Mouse (Mus musculus) forebrain, embryonic 13.5 days (tissue): ENCODE data around the gene Gria4. TPM values are rescaled to one million over a fixed set of nuclear protein-coding genes. Genes with fewer than 3 reads are reported as not detected.
"Not testable (repeated sequence)": the region's sequence is repeated elsewhere in the genome, so short reads cannot be mapped to it uniquely, and the experiment has no call there.

ENCODE experiments used
- ATAC-seq: fragments of 200-750 bp; cut with Nextera tagmentation; 2 replicates; pipeline ENCODE4 v1.8.0; 2017
- H3K27ac ChIP-seq: fragments of 300-500 bp; sonication (generic); 2 replicates; pipeline ENCODE4 v1.5.1; 2015; ENCODE audit warnings: inconsistent platforms, mild to moderate bottlenecking, moderate library complexity
- H3K27me3 ChIP-seq: fragments of 300-500 bp; sonication (generic); 2 replicates; pipeline ENCODE4 v1.6.1; 2015; ENCODE audit warnings: mild to moderate bottlenecking, inconsistent platforms
- H3K36me3 ChIP-seq: fragments of 300-500 bp; sonication (generic); 2 replicates; pipeline ENCODE4 v1.6.1; 2015; ENCODE audit warnings: mild to moderate bottlenecking, inconsistent platforms; ENCODE audit not compliant: poor library complexity, severe bottlenecking
- H3K4me1 ChIP-seq: fragments of 300-500 bp; sonication (generic); 2 replicates; pipeline ENCODE4 v1.6.1; 2015; ENCODE audit warnings: inconsistent platforms
- H3K4me2 ChIP-seq: fragments of 300-500 bp; sonication (generic); 2 replicates; pipeline ENCODE4 v1.6.1; 2015; ENCODE audit warnings: inconsistent platforms, mild to moderate bottlenecking, moderate library complexity
- H3K4me3 ChIP-seq: fragments of 300-500 bp; sonication (generic); 2 replicates; pipeline ENCODE4 v1.5.1; 2015; ENCODE audit warnings: mild to moderate bottlenecking, inconsistent platforms
- H3K9ac ChIP-seq: fragments of 300-500 bp; sonication (generic); 2 replicates; pipeline ENCODE4 v1.6.1; 2015; ENCODE audit warnings: mild to moderate bottlenecking, inconsistent platforms
- H3K9me3 ChIP-seq: fragments of 300-500 bp; sonication (generic); replicated peaks from 2 replicates; pipeline ENCODE4 v1.6.1; 2016; ENCODE audit warnings: inconsistent platforms
- WGBS: fragments of 180-500 bp; shearing (Covaris S2); methylation state at CpG from one replicate; pipeline ENCODE4 v1.1.7; 2015; 5-methylcytosine and 5-hydroxymethylcytosine counted together
- polyA plus RNA-seq: library from polyadenylated mRNA; unstranded; fragments of >200 nt; fragmentation: Nextera tagmentation; extraction: Ambion mirVana; gene quantifications from 2 replicates; pipeline ENCODE4 v1.2.1, GENCODE M21; 2015

Gria4 gene
- polyA plus RNA-seq = 13.3 and 16.3 TPM in 2 replicates

GRCm38 (mm10) chr9:4795544-4796288, at the start of gene Gria4:
Gene Gria4, minus strand, starts transcription at chr9:4796234.
- peak; percentile 97 for ATAC-seq
- peak within 1 kb of the TSS; percentile 68 for H3K4me3 ChIP-seq

GRCm38 (mm10) chr9:4810941-4811340, 14.9 kb upstream of the Gria4 start:
- not testable (repeated sequence) for H3K27ac ChIP-seq, H3K9me3 ChIP-seq, H3K4me1 ChIP-seq, H3K27me3 ChIP-seq, ATAC-seq, H3K4me3 ChIP-seq, H3K4me2 ChIP-seq, H3K36me3 ChIP-seq, H3K9ac ChIP-seq
- 89% methylated on average over 2 of the region's 2 CpGs for WGBS

More at GRCm38 (mm10) chr9:4795544-4796288, at the start of gene Gria4:
- H3K27me3 ChIP-seq = no peaks in the 10 kb centered on the region
- under 1% methylated on average over 46 of the region's 46 CpGs for WGBS
- H3K27ac ChIP-seq = peak within 1 kb of the TSS; percentile 91
- no peaks in the 10 kb centered on the region for H3K36me3 ChIP-seq
- H3K9ac ChIP-seq = peak within 1 kb of the TSS; percentile 78
- peak within 1 kb of the TSS; percentile 66 for H3K4me2 ChIP-seq
- H3K4me1 ChIP-seq = peaks cover 3% of the 10 kb centered on the region; the same call in 1 of the 2 replicates
- H3K9me3 ChIP-seq = no peaks in the 10 kb centered on the region

GRCm38 (mm10) chr9:4803151-4803755, 7.2 kb upstream of the Gria4 start:
- H3K4me2 ChIP-seq = no peak overlapping the region
- H3K9me3 ChIP-seq = no peaks in the 10 kb centered on the region
- no peak overlapping the region for H3K27ac ChIP-seq
- no peaks in the 10 kb centered on the region for H3K4me1 ChIP-seq
- no peaks in the 10 kb centered on the region for H3K27me3 ChIP-seq
- no peaks in the 10 kb centered on the region for H3K36me3 ChIP-seq
- no peak overlapping the region for H3K9ac ChIP-seq
- ATAC-seq = no peak
- no peak overlapping the region for H3K4me3 ChIP-seq
- WGBS = 41% methylated on average over 7 of the region's 7 CpGs

GRCm38 (mm10) chr9:4797396-4797795, 1.4 kb upstream of the Gria4 start:
- Histone ChIP-seq H3K9ac (no peak overlapping the region), H3K9me3 (no peaks in the 10 kb centered on the region), H3K4me1 (peaks cover 3% of the 10 kb centered on the region; the same call in 1 of the 2 replicates), H3K36me3 (no peaks in the 10 kb centered on the region), H3K4me3 (no peak overlapping the region), H3K27me3 (no peaks in the 10 kb centered on the region), H3K4me2 (no peak overlapping the region), H3K27ac (no peak overlapping the region)
- no peak for ATAC-seq
- 89% methylated on average over 2 of the region's 2 CpGs for WGBS

GRCm38 (mm10) chr9:4796289-4796645, 233 bp upstream of the Gria4 start:
- Histone ChIP-seq H3K27ac (peak overlapping the region; percentile 91), H3K4me1 (peaks cover 3% of the 10 kb centered on the region; the same call in 1 of the 2 replicates), H3K9ac (peak overlapping the region; percentile 78), H3K4me3 (peak overlapping the region; percentile 68), H3K4me2 (peak overlapping the region; percentile 66), H3K36me3 (no peaks in the 10 kb centered on the region), H3K9me3 (no peaks in the 10 kb centered on the region), H3K27me3 (no peaks in the 10 kb centered on the region)
- no peak; the same call in 1 of the 2 replicates for ATAC-seq
- 2% methylated on average over 4 of the region's 4 CpGs for WGBS

GRCm38 (mm10) chr9:4795075-4795474, 959 bp downstream of the Gria4 start:
- WGBS = 0% methylated on average over 6 of the region's 6 CpGs
- peak overlapping the region; percentile 68 for H3K4me3 ChIP-seq
- peak overlapping the region; percentile 66 for H3K4me2 ChIP-seq
- no peaks in the 10 kb centered on the region for H3K9me3 ChIP-seq
- H3K27me3 ChIP-seq = no peaks in the 10 kb centered on the region
- H3K27ac ChIP-seq = peak overlapping the region; percentile 91
- peak overlapping the region; percentile 78 for H3K9ac ChIP-seq
- peaks cover 3% of the 10 kb centered on the region; the same call in 1 of the 2 replicates for H3K4me1 ChIP-seq
- no peak for ATAC-seq
- no peaks in the 10 kb centered on the region for H3K36me3 ChIP-seq

GRCm38 (mm10) chr9:4794411-4794810, 1.6 kb downstream of the Gria4 start:
- peaks cover 3% of the 10 kb centered on the region; the same call in 1 of the 2 replicates for H3K4me1 ChIP-seq
- H3K9ac ChIP-seq = peak overlapping the region; percentile 78
- peak overlapping the region; percentile 66 for H3K4me2 ChIP-seq
- H3K36me3 ChIP-seq = no peaks in the 10 kb centered on the region
- H3K27me3 ChIP-seq = no peaks in the 10 kb centered on the region
- peak overlapping the region; percentile 68 for H3K4me3 ChIP-seq
- H3K27ac ChIP-seq = no peak overlapping the region
- no peaks in the 10 kb centered on the region for H3K9me3 ChIP-seq
- ATAC-seq = no peak
- WGBS = 18% methylated on average over 10 of the region's 10 CpGs

GRCm38 (mm10) chr9:4749407-4749806, 46.6 kb downstream of the Gria4 start:
- not testable (repeated sequence) for H3K4me3 ChIP-seq, H3K9ac ChIP-seq, ATAC-seq

GRCm38 (mm10) chr9:4714086-4714485, 81.9 kb downstream of the Gria4 start:
- Histone ChIP-seq H3K27me3 (no peaks in the 10 kb centered on the region), H3K4me1 (0 out of 2 replicates have a peak, but pooled peaks cover 11% of the 10 kb centered on the region), H3K36me3 (no peaks in the 10 kb centered on the region), H3K4me3 (no peak overlapping the region), H3K4me2 (no peak overlapping the region), H3K9me3 (no peaks in the 10 kb centered on the region), H3K27ac (no peak overlapping the region), H3K9ac (no peak overlapping the region)
- 70% methylated on average over 2 of the region's 2 CpGs for WGBS
- ATAC-seq = peak; percentile 55; the same call in 1 of the 2 replicates

More at GRCm38 (mm10) chr9:4749407-4749806, 46.6 kb downstream of the Gria4 start:
- H3K36me3 ChIP-seq, H3K4me2 ChIP-seq, H3K4me1 ChIP-seq, H3K27me3 ChIP-seq, H3K9me3 ChIP-seq, H3K27ac ChIP-seq: not testable (repeated sequence)

- H3K27ac ChIP-seq = no peak overlapping the region
- H3K4me3 ChIP-seq = no peak overlapping the region
- no peaks in the 10 kb centered on the region for H3K36me3 ChIP-seq
- no peak overlapping the region for H3K9ac ChIP-seq
- 0 out of 2 replicates have a peak, but pooled peaks cover 11% of the 10 kb centered on the region for H3K4me1 ChIP-seq
- no peaks in the 10 kb centered on the region for H3K9me3 ChIP-seq
- H3K4me2 ChIP-seq = no peak overlapping the region
- ATAC-seq = peak; percentile 91
- H3K27me3 ChIP-seq = no peaks in the 10 kb centered on the region
These were observed 83.7 kb downstream of the Gria4 start for GRCm38 (mm10) chr9:4712367-4712766.

GRCm38 (mm10) chr9:4687149-4687548, 108.9 kb downstream of the Gria4 start:
- Histone ChIP-seq H3K4me1 (no peaks in the 10 kb centered on the region), H3K36me3 (no peaks in the 10 kb centered on the region), H3K9ac (no peak overlapping the region), H3K27ac (no peak overlapping the region), H3K9me3 (no peaks in the 10 kb centered on the region), H3K27me3 (no peaks in the 10 kb centered on the region), H3K4me2 (no peak overlapping the region), H3K4me3 (no peak overlapping the region)
- 84% methylated on average over 1 of the region's 1 CpGs for WGBS
- ATAC-seq = no peak

GRCm38 (mm10) chr9:4680244-4680643, 115.8 kb downstream of the Gria4 start:
- Histone ChIP-seq H3K27ac (no peak overlapping the region), H3K27me3 (no peaks in the 10 kb centered on the region), H3K36me3 (no peaks in the 10 kb centered on the region), H3K4me2 (no peak overlapping the region), H3K4me3 (no peak overlapping the region), H3K9me3 (no peaks in the 10 kb centered on the region), H3K4me1 (no peaks in the 10 kb centered on the region), H3K9ac (no peak overlapping the region)
- ATAC-seq = peak; percentile 45; the same call in 1 of the 2 replicates
- WGBS = 62% methylated on average over 2 of the region's 2 CpGs
